9 mouse cellular contexts compared by ENCODE assay signal in genomic region chr13:63330236-63330860, GRCm38 (mm10).
DNase-seq lines count a peak whose midpoint lies in the region; ATAC-seq and TF ChIP-seq lines count a peak whose summit lies in the region.
"Had no signal": no experiment of that assay in that cellular context is flagged by ENCODE, and none has a peak within 500 bp of the region (broad histone marks: within the 10 kb centered on the region; RNA-seq: fewer than 3 reads in every experiment).

No protein-coding gene starts in this region.

- peaks cover 23% of the 10 kb centered on the region for H3K4me1 ChIP-seq in forebrain, embryonic 10.5 days

- WGBS in forebrain, embryonic 10.5 days = 16% methylated on average over 9 of the region's 9 CpGs

- H3K4me3 ChIP-seq in left cerebral cortex, adult 2 months = no peak overlapping the region
- no peak overlapping the region for H3K4me3 ChIP-seq in forebrain, embryonic 10.5 days
- H3K4me3 ChIP-seq: heart, embryonic 15.5 days had no signal

- H3K27ac ChIP-seq in left cerebral cortex, adult 2 months = peak overlapping the region; percentile 30
- peak overlapping the region; percentile 12; the same call in 1 of the 2 replicates for H3K27ac ChIP-seq in forebrain, embryonic 10.5 days
- H3K27ac ChIP-seq: heart, embryonic 15.5 days had no signal

- no peaks in the 10 kb centered on the region for H3K9me3 ChIP-seq in forebrain, embryonic 10.5 days
- H3K9me3 ChIP-seq: heart, embryonic 15.5 days had no signal

- intact Hi-C loops in left cerebral cortex, adult 2 months (cut with DNase I) = loop anchor here (1.0 to 10.0 kb wide), 5 partner anchors 88 to 566 kb away; partner anchors contain the start of genes Fbp2 and Platr25

- TF ChIP-seq CTCF in left cerebral cortex, adult 2 months (IDR thresholded peaks at IDR 0.05) = no peak

- peaks cover 42% of the 10 kb centered on the region for H3K27me3 ChIP-seq in forebrain, embryonic 10.5 days (ENCODE audit: poor library complexity, severe bottlenecking)
- H3K27me3 ChIP-seq: heart, embryonic 15.5 days had no signal

- peak in 1 of 2 experiments; percentile 50 for DNase-seq in left cerebral cortex, adult 2 months (ENCODE audit: extremely low spot score in 1 of 2, low spot score in 2 of 2)
- DNase-seq in left cerebral cortex, adult 11 months (ENCODE audit: low spot score) = no peak
- DNase-seq in forebrain, embryonic 10.5 days (ENCODE audit: extremely low spot score, low spot score) = peak; percentile 37
- peak; percentile 50 to 68 for DNase-seq in layer of hippocampus, postnatal 10 days (ENCODE audit: low spot score in 2 of 2)
- peak; percentile 53 for DNase-seq in right cerebral cortex, postnatal 4 days
- DNase-seq in adrenal gland, postnatal 25 days = no peak

- H3K36me3 ChIP-seq in forebrain, embryonic 10.5 days (replicated peaks) = no peaks in the 10 kb centered on the region
- H3K36me3 ChIP-seq: heart, embryonic 15.5 days had no signal

- ATAC-seq in granulocyte monocyte progenitor cell, adult 5-6 weeks (replicated peaks; ENCODE audit: poor library complexity, severe bottlenecking) = no peak
- ATAC-seq in inflammation-experienced regulatory T-cells, adult 6 months = no peak

Comparison
In these comparisons a context has a peak if more than half of its experiments do, and no peak if none do; other contexts are left out.
1. DNase-seq: peak in forebrain, embryonic 10.5 days (single experiment), layer of hippocampus, postnatal 10 days (2 of 2) and right cerebral cortex, postnatal 4 days (single experiment); none in left cerebral cortex, adult 11 months (single experiment) and adrenal gland, postnatal 25 days (single experiment).